Mouse (Mus musculus): ENCODE data around the gene Bicdl1. TPM values are rescaled to one million over a fixed set of nuclear protein-coding genes. Genes with fewer than 3 reads are reported as not detected.

Gene Bicdl1
- total RNA-seq, 2 experiments from 2014 or later: 2.8 to 3.3 TPM

- no peak for DNase-seq (ENCODE audit: low spot score)
Measured at GRCm38 (mm10) chr5:115628083-115628482, 103.3 kb downstream of the Bicdl1 start.

- DNase-seq (ENCODE audit: low spot score): no peak
Measured at GRCm38 (mm10) chr5:115626237-115626886, 105.1 kb downstream of the Bicdl1 start.

- no peak for DNase-seq (ENCODE audit: low spot score)
Measured at GRCm38 (mm10) chr5:115623694-115624440, 107.6 kb downstream of the Bicdl1 start.

- DNase-seq (ENCODE audit: low spot score): no peak
Measured at GRCm38 (mm10) chr5:115622686-115623085, 108.7 kb downstream of the Bicdl1 start.

- DNase-seq (ENCODE audit: low spot score): no peak
Measured at GRCm38 (mm10) chr5:115619690-115620089, 111.7 kb downstream of the Bicdl1 start.

GRCm38 (mm10) chr5:115614948-115615347 lies 116.5 kb downstream of the Bicdl1 start:
- DNase-seq (ENCODE audit: low spot score): peak; percentile 42

GRCm38 (mm10) chr5:115613332-115613731 lies 118.1 kb downstream of the Bicdl1 start:
- no peak for DNase-seq (ENCODE audit: low spot score)

- no peak for DNase-seq (ENCODE audit: low spot score)
Measured at GRCm38 (mm10) chr5:115611566-115611965, 119.9 kb downstream of the Bicdl1 start.

- no peak for DNase-seq (ENCODE audit: low spot score)
Measured at GRCm38 (mm10) chr5:115603561-115603960, 127.9 kb downstream of the Bicdl1 start.

Small RNAs within 50 kb of the gene (microRNA-seq; reads per million reads assigned to microRNA genes)
- not detected for gene Mir7030

Other genes starting within 250 kb of the Bicdl1 start
- 10 to 100 TPM; 14.8 to 16.5 TPM for gene Sirt4, start 246.9 kb downstream of the Bicdl1 start, total RNA-seq (2021)
- gene Pxn, start 224.9 kb downstream of the Bicdl1 start, total RNA-seq (2021): 10 to 100 TPM; 87.2 to 94.2 TPM
- gene Rplp0, start 172.2 kb downstream of the Bicdl1 start, total RNA-seq (2021): 100 to 1,000 TPM; 617 to 621 TPM
- gene Gcn1l1, start 166.4 kb downstream of the Bicdl1 start, total RNA-seq (2021): 10 to 100 TPM; 27.9 to 31.1 TPM
- 10 to 100 TPM; 37.3 to 43.7 TPM for gene Rab35, start 99.7 kb downstream of the Bicdl1 start, total RNA-seq (2021)
- gene Cit, start 113.7 kb upstream of the Bicdl1 start, total RNA-seq (2021): under 1 TPM; 0.19 to 0.43 TPM